Mouse (Mus musculus): ENCODE measurements around the gene Chrna7.

Gene Chrna7

GRCm38 (mm10) chr7:63060996-63061395 is 151.4 kb downstream of the Chrna7 start:
- no peak for DNase-seq

Data from right cerebral cortex, postnatal 4 days (tissue).